Mouse (Mus musculus) gastrocnemius, adult 2 months (tissue): ENCODE results near the gene St3gal6. TPM values are rescaled to one million over a fixed set of nuclear protein-coding genes. Genes with fewer than 3 reads are reported as not detected.
A peak's percentile ranks its signal among the peaks of the same experiment; 100 is the strongest.

Source experiments
- DNase-seq: peaks from one replicate; pipeline ENCODE4 v3.0.0; 2022
- H3K27ac ChIP-seq: fragments of 200-600 bp; 2 replicates; pipeline ENCODE4 v1.8.1; 2022; ENCODE audit warnings: mild to moderate bottlenecking
- H3K4me3 ChIP-seq: fragments of 200-600 bp; 2 replicates; pipeline ENCODE4 v1.8.1; 2022; ENCODE audit warnings: mild to moderate bottlenecking, moderate library complexity
- CTCF ChIP-seq: fragments of 200-600 bp; IDR thresholded peaks from 2 replicates; pipeline ENCODE4 v1.8.1; 2022; ENCODE audit warnings: antibody characterized with exemption, mild to moderate bottlenecking, moderate library complexity
- intact Hi-C: fragments of 180-260 bp; cut with DNase I; formaldehyde crosslinking; loops from one replicate; pipeline ENCODE4 v1.15.1; 2025
- total RNA-seq, 2 experiments: library from RNA; stranded (reverse); gene quantifications; 2 replicates each; pipeline ENCODE4 v1.2.3; 2021

Gene St3gal6
- total RNA-seq, 2 experiments from 2014 or later, result 140 to 170 TPM

DNA sequence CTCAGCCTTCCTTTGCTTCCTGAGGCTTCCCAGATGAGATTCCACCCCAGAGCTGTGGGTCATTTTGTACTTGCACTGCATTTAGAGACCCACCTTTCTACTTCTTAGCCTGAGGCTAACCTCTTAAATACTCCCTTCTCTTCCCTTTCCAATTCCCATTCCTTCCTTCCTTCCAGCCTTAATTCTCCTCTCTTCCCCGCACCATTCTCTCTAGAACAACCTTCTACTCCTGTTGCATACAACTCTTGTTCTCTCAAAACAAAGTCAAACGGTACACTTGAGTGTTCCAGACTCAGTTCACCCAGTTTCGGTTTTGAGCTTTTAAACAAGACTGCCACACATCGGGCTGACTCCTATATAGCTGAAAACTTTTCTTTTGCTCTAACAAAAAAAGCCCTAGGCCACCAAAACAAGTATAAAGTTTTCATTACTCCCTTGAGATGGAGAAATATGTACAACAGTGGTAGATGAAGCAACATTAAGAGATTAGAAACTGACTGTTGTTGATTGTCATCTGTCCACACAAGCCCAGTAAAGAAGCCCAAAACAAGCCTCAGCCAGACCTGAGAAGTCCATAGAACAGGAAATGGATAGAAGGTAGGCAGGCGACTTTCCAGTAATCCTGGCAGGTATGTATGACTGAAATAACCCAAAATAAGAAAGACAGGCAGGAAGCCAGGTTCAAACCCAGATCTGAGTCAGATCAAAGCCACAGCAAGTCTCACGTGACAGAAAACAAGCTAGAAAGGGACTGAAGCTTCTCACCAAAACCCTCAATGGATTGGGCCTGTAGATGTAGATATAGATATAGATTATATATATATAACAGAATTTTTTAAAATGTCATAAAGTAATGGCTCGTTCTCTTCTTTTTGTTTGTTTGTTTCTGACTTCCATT, 10.5 kb upstream of the St3gal6 start:
- no peak for DNase-seq
- intact Hi-C loops, result loop anchor here (5.0 kb wide), 1 partner anchor 63 kb away; no protein-coding TSS in a partner anchor

DNA sequence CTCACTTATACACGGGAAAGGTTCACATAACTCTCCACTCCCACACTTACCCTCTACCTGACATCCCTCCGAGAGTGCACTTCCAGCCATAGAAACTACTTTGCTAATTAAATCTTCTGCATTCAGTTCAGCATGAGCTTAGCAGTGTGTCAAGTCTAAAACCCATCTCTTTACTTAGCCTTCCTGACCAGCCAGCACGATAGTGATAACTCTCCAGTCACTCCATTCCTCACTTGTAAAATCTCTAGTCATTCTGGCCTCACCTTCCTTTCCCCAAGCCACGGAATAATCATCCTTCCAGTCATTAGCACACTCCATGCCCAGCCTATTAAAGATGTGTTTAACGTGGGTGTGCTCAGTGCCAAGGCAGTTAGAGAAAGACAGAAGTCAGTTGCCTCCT, 9.7 kb upstream of the St3gal6 start:
- H3K27ac ChIP-seq, result no peak overlapping the region
- no peak overlapping the region for H3K4me3 ChIP-seq
- DNase-seq, result no peak
- intact Hi-C loops, result no loop called here
- TF ChIP-seq CTCF, result no peak

More for the DNA sequence above, 10.5 kb upstream of the St3gal6 start:
- H3K27ac ChIP-seq, result peak overlapping the region; percentile 13; the same call in 1 of the 2 replicates
- no peak for TF ChIP-seq CTCF
- H3K4me3 ChIP-seq, result no peak overlapping the region

DNA sequence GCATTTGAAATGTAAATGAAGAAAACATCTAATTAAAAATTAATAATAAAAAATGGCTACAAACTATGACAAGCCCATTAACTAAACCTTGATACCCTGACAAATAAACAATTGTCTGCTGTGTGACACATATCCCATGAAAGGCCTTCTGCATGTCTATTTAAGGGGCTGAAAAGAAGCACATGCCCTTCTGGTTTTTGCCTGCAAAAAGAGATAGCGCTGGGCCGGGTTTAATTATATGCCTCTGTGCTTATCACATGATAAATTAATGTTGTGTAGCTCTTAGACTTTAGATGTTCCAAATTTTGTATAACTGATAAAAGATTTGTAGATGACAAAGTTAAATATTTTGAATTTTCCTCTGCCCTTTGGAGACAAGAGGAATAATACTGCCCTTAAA, 9.2 kb upstream of the St3gal6 start:
- no peak for TF ChIP-seq CTCF
- intact Hi-C loops, result no loop called here

DNA sequence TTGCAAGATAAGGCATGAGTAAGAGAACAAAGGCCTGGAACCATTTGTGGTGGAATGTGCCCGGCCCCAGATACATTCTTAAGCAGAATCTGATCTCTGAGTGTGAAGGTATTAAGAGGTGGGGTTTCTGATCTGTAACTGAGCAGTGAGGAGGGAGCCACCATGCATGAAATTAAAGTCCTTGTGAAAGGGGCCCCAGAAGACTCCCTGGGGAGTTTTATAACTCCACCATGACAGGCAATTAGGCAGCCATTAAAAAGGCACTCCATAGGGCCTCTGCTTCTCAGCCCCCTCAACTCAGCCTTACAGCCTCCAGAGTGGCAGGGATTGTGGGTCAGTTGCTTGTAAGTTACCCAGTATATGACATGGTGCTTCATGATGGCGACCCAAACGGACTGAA, 8.5 kb upstream of the St3gal6 start:
- no peak overlapping the region for H3K27ac ChIP-seq
- intact Hi-C loops, result no loop called here
- H3K4me3 ChIP-seq, result no peak overlapping the region
- DNase-seq, result no peak
- TF ChIP-seq CTCF, result no peak

More for the DNA sequence above, 9.2 kb upstream of the St3gal6 start:
- Histone ChIP-seq H3K27ac (no peak overlapping the region), H3K4me3 (no peak overlapping the region)
- no peak for DNase-seq

DNA sequence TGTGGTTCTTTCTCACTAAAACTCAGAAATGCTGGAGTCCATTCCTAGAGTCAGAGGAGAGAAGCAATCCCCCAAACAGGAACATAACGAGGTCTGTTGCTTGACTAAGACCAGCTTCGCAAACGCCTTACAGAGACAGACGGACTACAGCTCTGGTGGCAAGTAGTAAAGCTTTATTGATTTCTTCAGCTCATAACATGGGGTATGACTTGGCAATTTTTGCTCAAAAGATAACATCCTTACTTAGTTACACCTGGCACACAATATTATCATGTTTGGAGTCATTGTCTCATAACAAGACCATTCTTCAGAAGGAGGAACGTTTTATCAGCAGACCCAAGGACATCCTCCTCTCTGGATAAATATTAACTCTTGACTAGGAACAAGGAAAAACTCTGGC, 3.8 kb upstream of the St3gal6 start:
- Histone ChIP-seq H3K27ac (no peak overlapping the region), H3K4me3 (no peak overlapping the region)
- TF ChIP-seq CTCF, result no peak
- DNase-seq, result no peak
- intact Hi-C loops, result no loop called here

DNA sequence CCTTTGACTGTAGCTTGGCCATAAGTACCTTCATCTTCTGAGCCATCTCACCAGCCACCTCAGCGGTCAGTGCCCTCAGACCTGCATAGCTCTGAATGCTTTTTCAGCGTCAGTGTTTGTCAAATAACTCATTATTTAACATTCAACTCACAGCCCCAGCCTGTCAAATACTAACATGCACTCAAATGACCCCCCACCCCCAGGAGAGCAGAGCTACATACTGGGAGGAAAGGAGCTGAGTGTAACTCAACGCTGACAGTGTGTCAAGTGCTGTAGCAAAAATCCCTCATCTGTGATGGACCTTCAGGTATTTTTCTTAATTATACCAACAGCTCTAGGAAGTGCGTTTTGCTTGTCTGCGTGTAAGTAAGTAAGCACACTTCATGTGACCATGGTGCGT, 2.7 kb upstream of the St3gal6 start:
- Histone ChIP-seq H3K27ac (no peak overlapping the region), H3K4me3 (no peak overlapping the region)
- TF ChIP-seq CTCF, result no peak
- intact Hi-C loops, result no loop called here
- DNase-seq, result no peak

DNA sequence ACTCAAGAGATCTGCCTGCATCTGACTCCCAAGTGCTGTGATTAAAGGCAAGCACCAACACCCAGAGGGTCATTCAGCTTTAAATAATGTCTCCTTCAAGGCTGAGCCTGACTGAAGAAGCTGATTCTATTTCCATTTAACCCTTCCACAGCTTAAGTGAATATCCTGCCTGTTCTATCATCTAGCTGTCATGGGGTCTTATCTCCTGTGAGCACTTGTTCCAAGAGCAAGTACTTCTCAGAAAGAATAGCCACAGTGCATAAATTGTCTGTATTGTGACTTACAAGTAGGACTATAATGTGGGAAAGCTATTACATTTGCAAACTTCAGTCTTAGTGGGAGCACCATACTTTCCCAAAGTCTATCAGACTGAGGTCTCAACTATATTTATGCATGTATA, 1.8 kb upstream of the St3gal6 start:
- Histone ChIP-seq H3K27ac (no peak overlapping the region), H3K4me3 (no peak overlapping the region)
- no peak for TF ChIP-seq CTCF
- intact Hi-C loops, result no loop called here
- no peak for DNase-seq

DNA sequence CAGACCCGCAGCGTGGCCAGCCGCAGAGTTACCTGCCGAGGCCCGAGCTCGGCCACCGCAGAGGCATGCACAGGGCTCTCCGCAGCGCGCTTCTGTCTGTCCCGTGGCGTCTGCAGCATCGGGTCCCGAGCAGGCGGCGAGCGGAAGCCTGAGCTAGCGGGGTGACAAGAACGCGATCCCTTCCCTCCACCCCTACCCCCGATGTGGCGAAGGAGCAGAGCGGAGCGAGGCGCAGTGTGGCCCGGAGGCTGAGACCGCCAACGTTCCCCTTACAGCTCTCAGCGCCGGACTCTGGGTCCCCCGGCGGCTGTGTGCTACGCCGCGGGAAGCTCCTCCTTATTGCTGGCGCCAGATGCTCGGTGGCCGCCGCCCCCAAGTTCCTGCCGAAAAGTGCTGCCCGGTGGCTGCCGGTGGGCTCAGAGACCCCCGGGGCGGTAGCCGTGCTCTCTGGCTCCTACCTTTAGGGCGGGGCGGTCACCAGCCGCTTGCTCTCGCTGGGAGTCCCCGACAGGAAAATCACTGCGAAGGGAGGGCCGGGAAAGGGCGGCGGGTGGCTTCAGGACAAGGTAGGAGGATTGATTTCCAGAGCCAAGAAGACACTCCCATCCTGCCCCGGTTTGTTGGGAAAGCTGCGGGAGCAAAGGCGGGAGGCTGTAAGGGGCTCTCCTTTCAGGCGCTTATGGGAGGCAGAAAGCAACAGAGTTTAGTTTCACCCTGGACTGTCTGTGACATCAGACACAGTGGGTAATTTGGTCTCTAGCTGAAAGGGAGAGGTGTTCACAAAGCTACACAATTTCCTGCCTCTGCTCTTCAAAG, 791 bp downstream of the St3gal6 start:
- peak overlapping the region; percentile 96 for H3K27ac ChIP-seq
- intact Hi-C loops, result loop anchor here (5.0 kb wide), 2 partner anchors 61 to 79 kb away; no protein-coding TSS in a partner anchor
- TF ChIP-seq CTCF, result no peak; the same call in 1 of the 2 replicates
- peak; percentile 86 for DNase-seq
- H3K4me3 ChIP-seq, result peak overlapping the region; percentile 90

DNA sequence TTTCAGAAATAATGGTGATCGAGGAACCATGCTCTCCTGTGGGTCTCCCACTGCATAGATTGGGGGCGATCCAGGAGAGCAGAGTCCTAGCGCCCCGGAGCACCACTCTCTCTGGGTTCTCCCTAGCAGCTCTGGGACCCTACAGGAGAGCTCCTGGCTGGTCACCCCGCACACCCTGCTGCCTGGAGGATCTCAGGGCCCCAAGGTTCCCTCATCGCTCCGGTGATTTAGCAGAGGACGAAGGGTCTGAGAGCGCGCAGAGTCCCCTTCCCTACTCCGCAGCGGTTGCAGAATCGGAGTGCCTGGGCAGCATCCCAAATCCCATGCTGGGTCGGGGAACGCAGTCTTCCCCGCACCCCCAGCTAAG, 1.4 kb downstream of the St3gal6 start:
- Histone ChIP-seq H3K27ac (peak overlapping the region; percentile 96), H3K4me3 (peak overlapping the region; percentile 90)
- TF ChIP-seq CTCF, result no peak
- DNase-seq, result no peak
- intact Hi-C loops, result loop anchor here (5.0 kb wide), 2 partner anchors 60 to 80 kb away; no protein-coding TSS in a partner anchor

DNA sequence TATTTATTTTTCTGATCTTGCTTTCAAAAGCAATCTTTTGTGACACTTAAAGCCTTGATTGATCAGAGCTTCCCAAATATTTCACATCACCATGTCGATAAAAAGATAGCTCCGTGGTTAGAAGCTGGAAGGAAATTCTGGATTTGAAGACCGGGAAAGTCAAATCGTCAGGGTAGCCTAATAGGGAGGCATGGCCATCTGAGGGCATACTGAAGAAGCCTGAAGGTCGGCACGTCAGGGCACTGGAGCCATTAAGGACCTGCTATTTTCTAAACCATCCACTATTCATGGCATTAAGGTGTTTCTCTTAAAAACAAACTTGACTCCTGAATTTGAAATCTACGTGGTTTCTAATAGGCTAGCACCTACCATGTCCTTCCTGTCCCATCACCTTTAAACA, 2.1 kb downstream of the St3gal6 start:
- Histone ChIP-seq H3K4me3 (peak overlapping the region; percentile 90), H3K27ac (peak overlapping the region; percentile 96)
- no peak for DNase-seq
- TF ChIP-seq CTCF, result no peak
- intact Hi-C loops, result loop anchor here (2.0 to 5.0 kb wide), 3 partner anchors 47 to 80 kb away; no protein-coding TSS in a partner anchor

DNA sequence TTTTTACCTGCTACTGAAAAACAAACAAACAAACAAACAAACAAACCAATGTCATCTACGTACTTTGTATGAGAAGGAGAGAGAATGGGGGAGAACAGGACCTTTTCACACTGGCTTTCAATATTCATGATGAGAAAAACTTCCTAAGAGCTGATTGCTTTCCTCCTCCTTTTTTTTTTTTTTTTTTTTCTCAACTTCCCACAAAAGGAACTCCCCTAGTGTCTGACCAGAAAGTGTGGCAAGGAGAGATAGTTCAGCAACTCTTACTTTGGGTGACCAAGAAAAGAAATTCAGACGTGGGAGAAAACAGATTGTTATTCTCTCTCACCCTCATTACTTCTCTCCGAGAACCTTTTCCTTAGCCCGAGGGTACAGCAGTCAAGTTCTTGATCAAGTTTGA, 2.9 kb downstream of the St3gal6 start:
- no peak for TF ChIP-seq CTCF
- DNase-seq, result no peak
- intact Hi-C loops, result loop anchor here (2.0 to 5.0 kb wide), 3 partner anchors 46 to 81 kb away; no protein-coding TSS in a partner anchor
- H3K4me3 ChIP-seq, result peak overlapping the region; percentile 90
- peak overlapping the region; percentile 96 for H3K27ac ChIP-seq

DNA sequence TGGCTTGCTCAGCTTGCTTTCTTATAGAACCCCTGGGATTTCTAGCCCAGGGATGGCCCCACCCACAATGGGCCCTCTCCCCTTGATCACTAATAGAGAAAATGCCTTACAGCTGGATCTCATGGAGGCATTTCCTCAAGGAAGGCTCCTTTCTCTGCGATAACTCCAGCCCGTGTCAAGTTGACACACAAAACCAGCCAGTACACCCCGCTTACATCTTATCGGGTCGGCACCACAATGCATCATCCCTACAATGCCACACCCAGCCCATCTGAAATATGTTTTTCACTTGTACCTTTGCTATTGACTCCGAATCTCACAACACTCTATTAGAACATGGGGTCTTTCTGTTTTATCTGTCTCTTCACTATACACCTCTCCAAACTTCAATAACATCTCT, 3.6 kb downstream of the St3gal6 start:
- intact Hi-C loops, result loop anchor here (2.0 to 5.0 kb wide), 3 partner anchors 46 to 82 kb away; no protein-coding TSS in a partner anchor
- TF ChIP-seq CTCF, result no peak

DNA sequence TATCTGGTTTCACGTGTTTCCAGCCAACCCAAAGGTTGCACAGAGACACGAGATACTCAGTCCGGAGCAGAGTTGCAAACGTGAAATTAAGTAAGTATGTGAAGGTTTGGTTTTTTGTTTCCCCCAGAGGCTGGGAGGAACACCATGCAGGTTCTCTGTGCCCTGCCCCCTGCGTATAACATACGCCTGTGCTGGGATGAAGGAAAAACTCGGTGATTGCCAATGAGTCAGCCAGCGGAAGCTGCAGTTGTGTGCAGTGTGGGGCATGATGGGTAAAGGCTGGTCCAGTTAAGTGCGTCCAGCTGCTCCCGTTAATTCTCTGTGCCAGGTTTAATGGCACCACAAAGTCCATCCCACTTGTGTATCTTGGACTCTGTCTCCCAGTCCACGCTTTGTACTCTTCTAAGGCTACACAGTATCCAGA, 4.4 kb downstream of the St3gal6 start:
- intact Hi-C loops, result loop anchor here (2.0 to 5.0 kb wide), 3 partner anchors 45 to 83 kb away; no protein-coding TSS in a partner anchor
- peak overlapping the region; percentile 90 for H3K4me3 ChIP-seq
- TF ChIP-seq CTCF, result no peak

More for the DNA sequence above, 3.6 kb downstream of the St3gal6 start:
- peak overlapping the region; percentile 96 for H3K27ac ChIP-seq
- DNase-seq, result no peak
- H3K4me3 ChIP-seq, result peak overlapping the region; percentile 90

More for the DNA sequence above, 4.4 kb downstream of the St3gal6 start:
- no peak for DNase-seq
- peak overlapping the region; percentile 96 for H3K27ac ChIP-seq
